Mouse (Mus musculus): Measurements from ENCODE around the gene Tph2.

Tph2 gene

GRCm38 (mm10) chr10:115137016-115137415 lies 47.8 kb downstream of the Tph2 start:
- DNase-seq (ENCODE audit: low spot score): no peak

- no peak for DNase-seq (ENCODE audit: low spot score)
Observed at GRCm38 (mm10) chr10:115127907-115128306, 56.9 kb downstream of the Tph2 start.

GRCm38 (mm10) chr10:115125550-115125949 lies 59.3 kb downstream of the Tph2 start:
- DNase-seq (ENCODE audit: low spot score): no peak

- no peak for DNase-seq (ENCODE audit: low spot score)
Observed at GRCm38 (mm10) chr10:115125027-115125426, 59.8 kb downstream of the Tph2 start.

- no peak for DNase-seq (ENCODE audit: low spot score)
Observed at GRCm38 (mm10) chr10:115107666-115108540, 76.9 kb downstream of the Tph2 start.

GRCm38 (mm10) chr10:115104175-115104574 lies 80.6 kb downstream of the Tph2 start:
- no peak for DNase-seq (ENCODE audit: low spot score)

- no peak for DNase-seq (ENCODE audit: low spot score)
Observed at GRCm38 (mm10) chr10:115099890-115100580, 84.8 kb downstream of the Tph2 start.

- peak; percentile 75 for DNase-seq (ENCODE audit: low spot score)
Observed at GRCm38 (mm10) chr10:115097163-115097562, 87.7 kb downstream of the Tph2 start.

GRCm38 (mm10) chr10:115096191-115096590 lies 88.6 kb downstream of the Tph2 start:
- no peak for DNase-seq (ENCODE audit: low spot score)

GRCm38 (mm10) chr10:115078232-115078631 lies 106.6 kb downstream of the Tph2 start:
- DNase-seq (ENCODE audit: low spot score): no peak

GRCm38 (mm10) chr10:115069123-115069911 lies 115.5 kb downstream of the Tph2 start:
- no peak for DNase-seq (ENCODE audit: low spot score)

- no peak for DNase-seq (ENCODE audit: low spot score)
Observed at GRCm38 (mm10) chr10:115063936-115064335, 120.9 kb downstream of the Tph2 start.

GRCm38 (mm10) chr10:115061498-115061897 lies 123.3 kb downstream of the Tph2 start:
- no peak for DNase-seq (ENCODE audit: low spot score)

GRCm38 (mm10) chr10:115060759-115061158 lies 124.1 kb downstream of the Tph2 start:
- no peak for DNase-seq (ENCODE audit: low spot score)

- DNase-seq (ENCODE audit: low spot score): peak; percentile 11
Observed at GRCm38 (mm10) chr10:115051602-115052001, 133.2 kb downstream of the Tph2 start.

- no peak for DNase-seq (ENCODE audit: low spot score)
Observed at GRCm38 (mm10) chr10:115050674-115051073, 134.1 kb downstream of the Tph2 start.

- no peak for DNase-seq (ENCODE audit: low spot score)
Observed at GRCm38 (mm10) chr10:115050178-115050577, 134.6 kb downstream of the Tph2 start.

GRCm38 (mm10) chr10:115048565-115048964 lies 136.3 kb downstream of the Tph2 start:
- DNase-seq (ENCODE audit: low spot score): no peak

GRCm38 (mm10) chr10:115035748-115036147 lies 149.1 kb downstream of the Tph2 start:
- DNase-seq (ENCODE audit: low spot score): no peak

All from layer of hippocampus, adult 11-12 months (tissue).